Mouse (Mus musculus): ENCODE results near the gene Syt14.

The Syt14 gene

DNA sequence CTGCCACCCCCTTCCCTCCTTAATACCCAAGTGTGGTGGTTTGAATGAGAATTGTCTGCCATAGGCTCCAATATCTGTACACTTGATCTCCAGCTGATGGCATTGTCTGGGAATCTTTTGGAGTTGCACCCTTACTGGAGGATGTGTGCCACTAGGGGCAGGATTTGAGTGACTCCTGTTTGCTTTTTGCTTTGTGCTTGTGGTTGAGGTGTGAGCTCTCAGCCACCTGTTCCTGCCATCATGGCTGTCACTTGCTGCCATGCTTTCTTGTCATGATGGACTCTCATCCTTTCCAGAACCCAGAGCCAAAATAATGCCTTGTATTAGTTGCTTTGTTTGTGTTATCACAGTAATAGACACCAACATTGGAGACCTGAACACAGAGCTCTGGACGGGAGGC, 165.8 kb downstream of the Syt14 start:
- in situ Hi-C loops (cut with MboI, MseI) = no loop called here

DNA sequence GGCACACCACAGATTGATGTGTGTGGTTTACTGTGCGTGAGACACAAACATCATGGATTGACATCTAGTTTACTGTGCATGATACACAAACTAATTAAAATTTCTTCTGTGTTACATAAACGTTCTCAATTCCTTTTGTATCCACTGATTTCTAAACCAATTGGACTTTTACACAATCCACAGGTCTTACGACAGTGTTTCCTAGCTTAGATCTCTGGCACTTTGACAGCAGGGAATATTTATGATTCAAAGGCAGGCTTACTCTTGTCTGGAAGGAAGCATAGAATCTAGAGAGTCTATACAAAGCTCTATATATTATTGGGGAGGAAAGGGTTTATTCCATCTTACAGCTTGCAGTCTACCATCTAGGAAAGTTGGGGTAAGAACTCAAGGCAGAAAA, 171.1 kb downstream of the Syt14 start:
- in situ Hi-C loops (cut with MboI, MseI) = no loop called here

GRCm38 (mm10) chr1:192861305-192861960, 174.1 kb downstream of the Syt14 start:
- in situ Hi-C loops (cut with MboI, MseI) = no loop called here

DNA sequence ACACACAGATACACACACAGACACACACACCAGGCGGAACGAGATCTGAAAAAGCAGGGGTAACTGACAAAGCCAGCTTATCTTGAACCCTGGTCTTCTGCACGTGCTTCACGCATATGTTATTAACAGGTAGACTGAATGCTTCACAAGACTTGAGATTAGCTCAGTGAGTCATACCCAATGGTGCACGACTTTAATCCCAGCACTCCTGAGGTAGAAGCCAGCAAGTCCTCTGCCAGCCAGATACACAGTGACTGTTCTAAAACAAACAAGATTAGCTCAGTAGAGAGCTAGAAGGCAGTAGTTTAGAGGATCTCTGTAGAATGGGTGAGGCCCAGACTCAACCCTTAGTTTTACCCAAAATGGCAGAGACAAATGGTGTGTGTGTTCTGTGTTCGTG, 175.3 kb downstream of the Syt14 start:
- in situ Hi-C loops (cut with MboI, MseI) = no loop called here

DNA sequence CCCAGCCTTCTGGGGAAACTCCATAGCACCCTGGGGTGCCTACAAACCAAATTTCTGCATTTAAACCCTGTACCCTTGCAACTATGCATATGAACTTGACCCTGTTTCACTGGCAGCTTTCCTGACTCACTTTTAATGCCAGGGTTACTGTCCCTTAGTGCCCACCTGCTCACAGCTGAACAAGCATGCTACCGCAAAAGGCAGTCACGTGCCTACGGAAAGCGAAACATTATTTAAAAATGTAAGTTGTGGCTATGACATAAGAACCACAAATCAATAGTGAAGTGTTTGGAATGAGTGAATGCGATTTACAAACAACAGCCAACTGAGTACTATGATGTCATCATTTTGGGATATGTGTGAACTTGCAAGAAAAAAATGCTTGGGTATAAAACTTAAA, 178.0 kb downstream of the Syt14 start:
- in situ Hi-C loops (cut with MboI, MseI) = no loop called here

GRCm38 (mm10) chr1:192856931-192857330, 178.6 kb downstream of the Syt14 start:
- in situ Hi-C loops (cut with MboI, MseI) = no loop called here

DNA sequence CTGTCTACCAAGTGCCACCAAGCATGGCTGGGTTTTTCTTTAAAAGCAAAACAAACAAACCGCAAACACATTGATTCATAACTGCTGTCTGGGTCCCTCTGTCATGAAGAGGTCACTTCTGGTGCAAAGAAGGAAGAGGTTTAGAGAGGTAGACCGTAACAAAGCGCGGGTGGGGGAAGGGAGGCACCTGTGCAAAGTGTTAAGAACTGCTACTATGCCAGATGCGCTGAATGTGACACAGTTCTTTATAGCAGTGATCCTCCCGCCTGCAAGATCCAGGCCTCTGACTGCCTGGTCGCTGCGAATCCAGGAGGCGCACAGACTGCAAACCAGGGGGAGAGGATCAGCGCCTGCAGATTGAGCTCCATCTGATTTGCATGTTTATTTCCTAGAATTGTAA, 179.2 kb downstream of the Syt14 start:
- in situ Hi-C loops (cut with MboI, MseI) = no loop called here

- in situ Hi-C loops (cut with MboI, MseI) = no loop called here
Observed at GRCm38 (mm10) chr1:192855474-192856230, 179.9 kb downstream of the Syt14 start, which contains the start of gene Sertad4. TSS of gene Sertad4 (minus strand) at chr1:192855756.

DNA sequence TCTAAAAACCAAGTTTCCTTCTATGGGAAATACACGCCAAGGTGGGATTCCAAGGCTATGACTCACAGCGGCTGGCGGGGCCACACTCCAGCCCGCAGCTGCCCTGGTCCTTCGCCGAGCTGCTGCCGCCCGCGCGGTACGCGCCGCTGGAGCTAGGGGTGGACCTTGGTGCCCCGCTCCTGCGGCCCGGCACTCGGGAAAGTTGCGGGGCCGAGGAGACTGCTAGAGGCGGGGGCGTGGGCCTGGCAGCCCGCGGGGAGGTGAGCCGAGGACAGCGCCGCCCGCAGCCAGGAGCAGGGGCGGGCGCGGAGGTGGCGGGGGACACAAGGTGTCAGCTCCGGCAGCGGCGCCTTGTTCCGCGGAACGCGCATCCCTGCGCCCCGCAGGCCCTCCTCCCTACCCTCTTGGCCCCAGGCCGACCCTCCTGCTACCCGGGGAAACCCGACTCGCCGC, 180.7 kb downstream of the Syt14 start:
- in situ Hi-C loops (cut with MboI, MseI) = no loop called here

DNA sequence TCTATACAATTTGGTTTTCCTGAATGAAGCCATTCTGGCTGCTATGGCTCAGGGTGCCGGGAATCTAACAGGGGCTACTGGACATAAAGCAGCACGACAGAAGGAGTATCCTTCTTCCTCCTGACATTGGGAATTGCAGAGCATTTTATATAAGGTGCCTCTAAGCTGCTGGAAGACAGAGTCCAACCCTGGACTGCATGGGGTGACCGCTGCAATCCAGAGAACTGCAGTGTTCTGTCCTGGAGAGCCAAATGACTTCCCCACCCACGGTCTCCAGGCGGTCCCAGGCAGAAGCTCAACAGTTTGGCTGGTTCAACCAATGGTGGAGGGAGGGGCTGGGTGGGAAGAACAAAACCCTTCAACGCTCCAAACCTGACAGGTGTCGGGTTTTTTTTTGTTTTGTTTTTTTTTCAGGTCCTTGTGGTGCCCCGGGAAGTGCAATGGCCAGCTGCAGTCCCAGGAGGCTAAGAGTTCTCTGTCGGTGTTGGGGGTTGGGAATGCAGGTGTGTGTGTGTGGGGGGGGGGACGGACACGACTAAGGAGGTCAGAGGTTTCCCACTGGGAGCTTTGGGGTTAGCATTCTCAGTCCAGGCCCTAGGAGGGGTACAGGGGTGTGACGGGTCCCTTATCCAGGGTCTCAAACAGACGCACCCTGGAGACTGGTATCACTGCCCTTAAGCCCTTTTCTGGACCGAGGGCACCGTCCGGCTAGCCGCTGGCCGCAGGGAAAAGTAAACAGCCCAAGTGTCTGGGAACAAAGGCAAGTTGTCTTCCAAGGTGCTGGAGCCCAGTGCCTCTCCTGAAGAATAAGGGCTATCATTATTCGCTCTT, 181.4 kb downstream of the Syt14 start:
- in situ Hi-C loops (cut with MboI, MseI) = no loop called here

- in situ Hi-C loops (cut with MboI, MseI) = no loop called here
Observed at GRCm38 (mm10) chr1:192853429-192853828, 182.1 kb downstream of the Syt14 start.

DNA sequence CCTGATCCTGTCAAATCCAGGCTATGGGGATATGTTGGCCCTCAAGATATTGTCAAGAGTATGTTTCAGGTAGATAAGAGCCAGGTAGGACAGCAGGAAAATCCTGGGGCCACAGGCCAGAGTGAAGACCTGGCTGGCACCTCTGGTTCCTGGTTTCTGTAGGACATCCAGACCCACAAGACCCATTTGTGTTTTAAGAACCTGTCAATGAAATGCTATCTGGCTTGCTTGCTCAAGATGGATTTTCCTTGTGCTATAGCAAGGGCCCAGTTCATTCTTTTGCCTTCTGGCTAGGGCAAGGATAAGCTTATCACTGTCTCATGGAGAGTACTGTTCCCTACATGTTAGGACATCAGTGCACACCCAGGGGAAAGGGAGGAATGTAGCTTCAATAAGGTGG, 183.5 kb downstream of the Syt14 start:
- in situ Hi-C loops (cut with MboI, MseI) = no loop called here

- in situ Hi-C loops (cut with MboI, MseI) = no loop called here
Observed at GRCm38 (mm10) chr1:192851640-192852039, 183.9 kb downstream of the Syt14 start.

DNA sequence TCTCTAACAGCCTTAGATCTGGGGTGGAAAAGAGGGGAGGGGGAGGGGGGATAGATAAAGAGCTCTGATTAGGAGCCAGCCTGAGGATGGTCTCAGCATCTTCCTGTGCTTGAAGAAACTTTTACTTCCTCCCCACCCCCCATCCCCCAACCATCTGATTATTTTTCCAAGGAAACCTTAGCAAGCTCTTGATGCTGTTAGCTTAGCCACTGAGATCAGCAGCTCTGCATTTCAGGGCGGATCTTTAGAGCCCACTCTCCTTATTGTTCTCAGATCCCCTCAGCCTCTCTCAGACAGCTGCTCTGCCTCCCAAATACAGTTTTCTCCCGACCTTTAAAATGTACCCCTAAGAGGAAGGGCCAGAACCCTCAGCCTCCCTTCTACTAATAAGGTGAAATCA, 184.4 kb downstream of the Syt14 start:
- in situ Hi-C loops (cut with MboI, MseI) = no loop called here

- in situ Hi-C loops (cut with MboI, MseI) = no loop called here
Observed at GRCm38 (mm10) chr1:192849616-192850015, 186.0 kb downstream of the Syt14 start.

- in situ Hi-C loops (cut with MboI, MseI) = no loop called here
Observed at GRCm38 (mm10) chr1:192847254-192847653, 188.3 kb downstream of the Syt14 start.

Data from T-helper 1 cell (primary cell).